Mouse (Mus musculus) midbrain, embryonic 12.5 days (tissue): ENCODE measurements around the gene 4930402F06Rik. TPM values are rescaled to one million over a fixed set of nuclear protein-coding genes. Genes with fewer than 3 reads are reported as not detected.
A peak's percentile ranks its signal among the peaks of the same experiment; 100 is the strongest.

ENCODE experiments used
- ATAC-seq: fragments of 200-750 bp; cut with Nextera tagmentation; 2 replicates; pipeline ENCODE4 v1.8.0; 2017; ENCODE audit warnings: low read depth, moderate TSS enrichment, moderate library complexity; ENCODE audit not compliant: low FRiP score
- H3K27ac ChIP-seq: fragments of 300-500 bp; sonication (generic); replicated peaks from 2 replicates; pipeline ENCODE4 v1.5.1; 2016; ENCODE audit warnings: mild to moderate bottlenecking
- H3K27me3 ChIP-seq: fragments of 300-500 bp; sonication (generic); 2 replicates; pipeline ENCODE4 v1.6.1; 2016; ENCODE audit warnings: mild to moderate bottlenecking
- H3K36me3 ChIP-seq: fragments of 300-500 bp; sonication (generic); 2 replicates; pipeline ENCODE4 v1.6.1; 2016
- H3K4me1 ChIP-seq: fragments of 300-500 bp; sonication (generic); 2 replicates; pipeline ENCODE4 v1.6.1; 2016
- H3K4me2 ChIP-seq: fragments of 300-500 bp; sonication (generic); replicated peaks from 2 replicates; pipeline ENCODE4 v1.6.1; 2016; ENCODE audit warnings: mild to moderate bottlenecking, moderate library complexity
- H3K4me3 ChIP-seq: fragments of 300-500 bp; sonication (generic); 2 replicates; pipeline ENCODE4 v1.5.1; 2016; ENCODE audit warnings: mild to moderate bottlenecking
- H3K9ac ChIP-seq: fragments of 300-500 bp; sonication (generic); replicated peaks from 2 replicates; pipeline ENCODE4 v1.6.1; 2016; ENCODE audit warnings: mild to moderate bottlenecking, moderate library complexity
- H3K9me3 ChIP-seq: fragments of 300-500 bp; sonication (generic); 2 replicates; pipeline ENCODE4 v1.6.1; 2016; ENCODE audit warnings: mild to moderate bottlenecking
- WGBS: fragments of 180-500 bp; shearing (Covaris S2); methylation state at CpG from one replicate; pipeline ENCODE4 v1.1.7; 2016; 5-methylcytosine and 5-hydroxymethylcytosine counted together
- polyA plus RNA-seq: library from polyadenylated mRNA; unstranded; fragments of >200 nt; fragmentation: Nextera tagmentation; extraction: Ambion mirVana; gene quantifications from 2 replicates; pipeline ENCODE4 v1.2.1, GENCODE M21; 2016

4930402F06Rik gene
- polyA plus RNA-seq, 1 experiment from 2014 or later = not detected

- Histone ChIP-seq H3K9me3 (no peaks in the 10 kb centered on the region), H3K9ac (no peak overlapping the region), H3K27ac (no peak overlapping the region), H3K36me3 (no peaks in the 10 kb centered on the region), H3K27me3 (0 out of 2 replicates have a peak, but pooled peaks cover 7% of the 10 kb centered on the region), H3K4me1 (peaks cover 17% of the 10 kb centered on the region), H3K4me3 (peak overlapping the region; percentile 65), H3K4me2 (peak overlapping the region; percentile 95)
- 1% methylated on average over 7 of the region's 7 CpGs for WGBS
- ATAC-seq = no peak
Measured at GRCm38 (mm10) chr2:35335620-35336019, 61.4 kb downstream of the 4930402F06Rik start.

DNA sequence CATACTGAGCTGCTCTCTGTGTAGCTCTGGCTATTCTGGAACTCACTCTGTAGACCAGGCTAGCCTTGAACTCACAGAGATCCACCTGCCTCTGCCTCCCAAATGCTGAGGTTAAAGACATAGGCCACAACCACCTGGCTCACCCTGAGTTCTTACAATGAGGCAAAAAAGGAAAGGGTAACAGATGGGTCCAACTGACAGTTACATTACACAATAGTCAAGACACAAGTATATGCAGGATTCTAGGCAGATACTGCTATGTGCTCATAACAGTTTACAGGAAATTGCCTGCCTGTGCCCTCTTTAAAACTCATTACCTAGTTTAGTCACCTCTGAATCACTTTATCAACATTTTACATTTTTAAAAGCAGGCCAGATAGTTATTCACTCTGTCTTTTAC lies 63.3 kb downstream of the 4930402F06Rik start:
- H3K9me3 ChIP-seq = no peaks in the 10 kb centered on the region
- H3K9ac ChIP-seq = no peak overlapping the region
- H3K36me3 ChIP-seq = no peaks in the 10 kb centered on the region
- H3K27me3 ChIP-seq = peaks cover 12% of the 10 kb centered on the region
- no peak overlapping the region for H3K4me2 ChIP-seq
- no peak for ATAC-seq
- H3K4me3 ChIP-seq = no peak overlapping the region
- H3K27ac ChIP-seq = no peak overlapping the region
- peaks cover 17% of the 10 kb centered on the region for H3K4me1 ChIP-seq

DNA sequence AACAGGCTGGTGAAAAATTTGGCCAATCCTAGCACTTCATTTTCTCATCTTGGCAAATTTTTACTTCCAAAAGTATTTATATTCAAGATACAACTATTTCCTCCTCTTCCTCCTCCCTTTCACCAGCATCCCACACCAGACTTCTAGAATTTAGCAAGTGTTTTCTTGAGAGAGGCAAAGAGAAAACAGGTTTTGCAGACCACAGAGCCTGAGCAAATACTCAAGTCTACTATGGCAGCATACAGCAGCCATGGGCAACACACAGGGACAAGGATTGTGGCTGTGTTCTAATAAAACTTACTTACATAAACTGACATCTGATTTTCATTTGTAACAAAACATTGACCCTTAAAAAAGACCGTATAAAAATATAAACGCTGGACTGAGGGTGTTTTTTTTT lies 65.8 kb downstream of the 4930402F06Rik start:
- no peak for ATAC-seq

DNA sequence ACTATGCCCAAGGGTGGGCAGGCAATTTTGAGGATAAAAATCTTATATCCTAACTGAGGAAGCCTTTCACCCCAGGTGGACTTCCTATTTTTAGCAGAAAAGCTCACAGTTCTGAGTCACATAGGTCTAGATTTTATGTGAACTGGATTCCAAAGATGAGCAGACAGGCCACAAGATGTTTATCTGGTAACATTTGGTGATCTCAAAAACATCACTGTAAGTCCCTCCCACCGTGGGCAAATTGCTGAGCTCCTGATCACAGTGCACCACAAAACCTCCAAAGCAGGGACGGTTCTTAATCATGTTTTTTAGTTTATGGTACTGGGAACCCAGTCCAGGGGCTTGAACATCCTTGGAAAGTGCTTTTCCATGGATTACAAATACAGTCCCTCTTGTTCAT lies 67.9 kb downstream of the 4930402F06Rik start:
- ATAC-seq = no peak
- peaks cover 2% of the 10 kb centered on the region; the same call in 1 of the 2 replicates for H3K4me1 ChIP-seq
- 89% methylated on average over 2 of the region's 2 CpGs for WGBS

More for the DNA sequence above, 65.8 kb downstream of the 4930402F06Rik start:
- H3K9ac ChIP-seq = no peak overlapping the region
- peaks cover 11% of the 10 kb centered on the region for H3K4me1 ChIP-seq
- no peaks in the 10 kb centered on the region for H3K36me3 ChIP-seq
- 76% methylated on average over 2 of the region's 2 CpGs for WGBS
- H3K9me3 ChIP-seq = no peaks in the 10 kb centered on the region
- H3K4me3 ChIP-seq = no peak overlapping the region
- no peak overlapping the region for H3K4me2 ChIP-seq
- H3K27ac ChIP-seq = no peak overlapping the region
- H3K27me3 ChIP-seq = peaks cover 20% of the 10 kb centered on the region

GRCm38 (mm10) chr2:35328064-35328792 lies 68.7 kb downstream of the 4930402F06Rik start:
- H3K27me3 ChIP-seq = peaks cover 40% of the 10 kb centered on the region
- H3K4me2 ChIP-seq = no peak overlapping the region
- no peak for ATAC-seq
- H3K4me3 ChIP-seq = no peak overlapping the region
- peaks cover 2% of the 10 kb centered on the region; the same call in 1 of the 2 replicates for H3K4me1 ChIP-seq
- H3K9me3 ChIP-seq = no peaks in the 10 kb centered on the region
- no peaks in the 10 kb centered on the region for H3K36me3 ChIP-seq
- H3K9ac ChIP-seq = no peak overlapping the region
- WGBS = 24% methylated on average over 11 of the region's 11 CpGs
- H3K27ac ChIP-seq = no peak overlapping the region

More for the DNA sequence above, 67.9 kb downstream of the 4930402F06Rik start:
- Histone ChIP-seq H3K27ac (no peak overlapping the region), H3K9me3 (no peaks in the 10 kb centered on the region), H3K36me3 (no peaks in the 10 kb centered on the region), H3K4me2 (no peak overlapping the region), H3K4me3 (no peak overlapping the region), H3K27me3 (peaks cover 36% of the 10 kb centered on the region), H3K9ac (no peak overlapping the region)

DNA sequence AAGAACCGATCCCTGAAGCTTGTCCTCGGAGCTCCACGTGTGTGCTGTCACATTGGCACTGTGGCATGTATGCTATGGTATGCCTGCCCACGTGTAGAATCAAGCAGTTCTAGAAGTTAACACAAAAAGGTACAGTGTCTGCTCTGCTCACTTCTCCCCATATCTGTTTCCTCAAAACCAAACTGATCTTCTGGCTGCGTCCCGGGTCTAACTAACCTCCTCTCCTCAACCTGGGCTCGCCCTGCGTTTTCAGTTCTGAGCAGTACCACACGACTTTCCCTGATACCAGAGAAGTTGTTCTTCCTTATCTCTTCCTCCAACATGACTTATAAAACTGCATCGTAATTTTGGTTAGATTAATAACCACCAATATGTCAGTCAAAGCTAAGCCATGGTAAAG lies 69.4 kb downstream of the 4930402F06Rik start:
- H3K4me2 ChIP-seq = no peak overlapping the region
- ATAC-seq = no peak
- H3K9ac ChIP-seq = no peak overlapping the region
- no peaks in the 10 kb centered on the region for H3K36me3 ChIP-seq
- H3K4me1 ChIP-seq = peaks cover 2% of the 10 kb centered on the region; the same call in 1 of the 2 replicates
- 61% methylated on average over 10 of the region's 10 CpGs for WGBS
- H3K27ac ChIP-seq = no peak overlapping the region
- H3K4me3 ChIP-seq = no peak overlapping the region
- H3K27me3 ChIP-seq = peaks cover 40% of the 10 kb centered on the region
- H3K9me3 ChIP-seq = no peaks in the 10 kb centered on the region

- Histone ChIP-seq H3K4me1 (peaks cover 5% of the 10 kb centered on the region; the same call in 1 of the 2 replicates), H3K4me3 (no peak overlapping the region), H3K9me3 (no peaks in the 10 kb centered on the region), H3K36me3 (no peaks in the 10 kb centered on the region), H3K4me2 (no peak overlapping the region), H3K27me3 (peaks cover 40% of the 10 kb centered on the region), H3K27ac (no peak overlapping the region), H3K9ac (no peak overlapping the region)
- 57% methylated on average over 1 of the region's 1 CpGs for WGBS
- ATAC-seq = no peak
Measured at GRCm38 (mm10) chr2:35326931-35327330, 70.0 kb downstream of the 4930402F06Rik start.

DNA sequence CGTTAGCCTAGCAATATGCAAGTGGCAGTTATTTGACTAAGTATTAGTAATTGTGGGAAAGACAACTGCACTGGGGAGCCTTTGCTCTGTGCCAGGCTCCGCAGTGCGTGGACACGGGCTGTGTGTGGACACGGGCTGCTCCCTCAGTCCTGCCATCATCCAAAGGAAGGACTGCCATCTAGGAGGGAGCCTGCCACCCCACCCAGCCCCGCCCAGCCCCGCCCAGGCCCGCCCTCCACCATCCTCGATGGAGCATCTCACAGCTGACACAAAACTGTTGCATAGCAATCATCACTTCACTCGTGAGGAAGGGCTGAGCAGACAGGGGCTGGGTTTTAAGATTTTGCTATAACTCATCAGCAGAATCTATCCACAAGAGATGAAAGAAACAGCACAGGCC lies 71.0 kb downstream of the 4930402F06Rik start:
- H3K27me3 ChIP-seq = peaks cover 43% of the 10 kb centered on the region
- H3K4me1 ChIP-seq = peaks cover 5% of the 10 kb centered on the region; the same call in 1 of the 2 replicates
- no peak overlapping the region for H3K9ac ChIP-seq
- no peak overlapping the region for H3K27ac ChIP-seq
- no peaks in the 10 kb centered on the region for H3K36me3 ChIP-seq
- no peak for ATAC-seq
- no peak overlapping the region for H3K4me2 ChIP-seq
- H3K4me3 ChIP-seq = no peak overlapping the region
- no peaks in the 10 kb centered on the region for H3K9me3 ChIP-seq
- 74% methylated on average over 10 of the region's 10 CpGs for WGBS

Other genes starting within 250 kb of the 4930402F06Rik start
- 357 and 365 TPM in 2 replicates for gene Rab14, start 196.1 kb downstream of the 4930402F06Rik start, polyA plus RNA-seq
- 36.7 and 48.9 TPM in 2 replicates for gene Gsn, start 140.8 kb downstream of the 4930402F06Rik start, polyA plus RNA-seq
- 12.5 and 12.6 TPM in 2 replicates for gene Stom, start 60.2 kb downstream of the 4930402F06Rik start, polyA plus RNA-seq
- gene 4930568D16Rik, start 29.4 kb downstream of the 4930402F06Rik start, polyA plus RNA-seq = not detected in 2 replicates
- gene Ggta1, start 66.1 kb upstream of the 4930402F06Rik start, polyA plus RNA-seq = 5.2 and 6.5 TPM in 2 replicates
- 47.9 and 48.3 TPM in 2 replicates for gene Dab2ip, start 161.1 kb upstream of the 4930402F06Rik start, polyA plus RNA-seq